Mouse (Mus musculus) intestine, embryonic 16.5 days (tissue): Measurements from ENCODE around the gene Prr13. TPM values are rescaled to one million over a fixed set of nuclear protein-coding genes. Genes with fewer than 3 reads are reported as not detected.
A peak's percentile ranks its signal among the peaks of the same experiment; 100 is the strongest.

ENCODE experiments used
- ATAC-seq: fragments of 200-750 bp; cut with Nextera tagmentation; 2 replicates; pipeline ENCODE4 v1.8.0; 2017; ENCODE audit warnings: moderate TSS enrichment, moderate library complexity
- H3K27ac ChIP-seq: fragments of 300-500 bp; sonication (generic); 2 replicates; pipeline ENCODE4 v1.5.1; 2014; ENCODE audit warnings: mild to moderate bottlenecking, low read length
- H3K27me3 ChIP-seq: fragments of 300-500 bp; sonication (generic); replicated peaks from 2 replicates; pipeline ENCODE4 v1.6.1; 2014; ENCODE audit warnings: low read length, control low read depth, mixed read lengths; ENCODE audit not compliant: control insufficient read depth, insufficient read depth
- H3K36me3 ChIP-seq: fragments of 300-500 bp; sonication (generic); 2 replicates; pipeline ENCODE4 v1.6.1; 2014; ENCODE audit warnings: low read length, control low read depth; ENCODE audit not compliant: control insufficient read depth, insufficient read depth
- H3K4me1 ChIP-seq: fragments of 300-500 bp; sonication (generic); 2 replicates; pipeline ENCODE4 v1.6.1; 2014; ENCODE audit warnings: low read length, control low read depth, mixed read lengths; ENCODE audit not compliant: control insufficient read depth, insufficient read depth
- H3K4me2 ChIP-seq: fragments of 300-500 bp; sonication (generic); 2 replicates; pipeline ENCODE4 v1.6.1; 2014; ENCODE audit warnings: low read depth, low read length, control low read depth
- H3K4me3 ChIP-seq: fragments of 300-500 bp; sonication (generic); 2 replicates; pipeline ENCODE4 v1.5.1; 2014; ENCODE audit warnings: mild to moderate bottlenecking, low read length
- H3K9ac ChIP-seq: fragments of 300-500 bp; sonication (generic); 2 replicates; pipeline ENCODE4 v1.6.1; 2014; ENCODE audit warnings: low read depth, low read length
- H3K9me3 ChIP-seq: fragments of 300-500 bp; sonication (generic); 2 replicates; pipeline ENCODE4 v1.6.1; 2016; ENCODE audit warnings: low read length, control low read depth; ENCODE audit not compliant: control insufficient read depth
- WGBS: fragments of 180-500 bp; shearing (Covaris S2); extraction: QIAGEN DNeasy Blood & Tissue Kit; methylation state at CpG from one replicate; pipeline ENCODE4 v1.1.7; 2014; 5-methylcytosine and 5-hydroxymethylcytosine counted together
- polyA plus RNA-seq: library from polyadenylated mRNA; unstranded; fragments of >200 nt; fragmentation: Nextera tagmentation; extraction: Ambion mirVana; gene quantifications from 2 replicates; pipeline ENCODE4 v1.2.1, GENCODE M21; 2015

Prr13 gene
- polyA plus RNA-seq, 1 experiment from 2014 or later, result 173 TPM

- Histone ChIP-seq H3K4me1 (peaks cover 13% of the 10 kb centered on the region), H3K4me2 (no peak overlapping the region), H3K9me3 (no peaks in the 10 kb centered on the region), H3K27me3 (no peaks in the 10 kb centered on the region), H3K4me3 (no peak overlapping the region), H3K9ac (no peak overlapping the region), H3K36me3 (peaks cover 11% of the 10 kb centered on the region), H3K27ac (peak overlapping the region; percentile 30; the same call in 1 of the 2 replicates)
- ATAC-seq, result no peak
- 19% methylated on average over 2 of the region's 2 CpGs for WGBS
Observed at GRCm38 (mm10) chr15:102506464-102506830, 47.6 kb downstream of the Prr13 start.

- no peak overlapping the region for H3K9ac ChIP-seq
- H3K4me2 ChIP-seq, result no peak overlapping the region
- no peak overlapping the region for H3K4me3 ChIP-seq
- H3K4me1 ChIP-seq, result peaks cover 13% of the 10 kb centered on the region
- H3K27ac ChIP-seq, result no peak overlapping the region
- no peak for ATAC-seq
- WGBS, result 87% methylated on average over 1 of the region's 1 CpGs
- H3K9me3 ChIP-seq, result no peaks in the 10 kb centered on the region
- H3K27me3 ChIP-seq, result no peaks in the 10 kb centered on the region
- H3K36me3 ChIP-seq, result peaks cover 7% of the 10 kb centered on the region; the same call in 1 of the 2 replicates
Observed at GRCm38 (mm10) chr15:102506864-102507263, 48.0 kb downstream of the Prr13 start.

GRCm38 (mm10) chr15:102507561-102507960 lies 48.7 kb downstream of the Prr13 start:
- no peaks in the 10 kb centered on the region for H3K27me3 ChIP-seq
- no peak overlapping the region for H3K9ac ChIP-seq
- ATAC-seq, result no peak
- no peak overlapping the region for H3K4me2 ChIP-seq
- peaks cover 7% of the 10 kb centered on the region; the same call in 1 of the 2 replicates for H3K36me3 ChIP-seq
- no peaks in the 10 kb centered on the region for H3K9me3 ChIP-seq
- peaks cover 19% of the 10 kb centered on the region for H3K4me1 ChIP-seq
- H3K4me3 ChIP-seq, result no peak overlapping the region
- no peak overlapping the region for H3K27ac ChIP-seq

- Histone ChIP-seq H3K4me3 (no peak overlapping the region), H3K9me3 (no peaks in the 10 kb centered on the region), H3K27me3 (no peaks in the 10 kb centered on the region), H3K27ac (no peak overlapping the region), H3K9ac (no peak overlapping the region), H3K4me2 (no peak overlapping the region), H3K36me3 (peaks cover 7% of the 10 kb centered on the region; the same call in 1 of the 2 replicates), H3K4me1 (peaks cover 19% of the 10 kb centered on the region)
- WGBS, result 84% methylated on average over 3 of the region's 3 CpGs
- no peak for ATAC-seq
Observed at GRCm38 (mm10) chr15:102508336-102508735, 49.5 kb downstream of the Prr13 start.

GRCm38 (mm10) chr15:102510110-102510509 lies 51.3 kb downstream of the Prr13 start:
- ATAC-seq, result peak; percentile 43

GRCm38 (mm10) chr15:102510590-102511284 lies 51.9 kb downstream of the Prr13 start:
- Histone ChIP-seq H3K9ac (peak overlapping the region; percentile 77), H3K27me3 (no peaks in the 10 kb centered on the region), H3K9me3 (no peaks in the 10 kb centered on the region), H3K4me2 (peak overlapping the region; percentile 98), H3K4me1 (peaks cover 20% of the 10 kb centered on the region), H3K4me3 (peak overlapping the region; percentile 77), H3K27ac (peak overlapping the region; percentile 72), H3K36me3 (no peaks in the 10 kb centered on the region)
- peak; percentile 93 for ATAC-seq
- 3% methylated on average over 34 of the region's 34 CpGs for WGBS

More at GRCm38 (mm10) chr15:102510110-102510509, 51.3 kb downstream of the Prr13 start:
- H3K27me3 ChIP-seq, result no peaks in the 10 kb centered on the region
- H3K36me3 ChIP-seq, result 0 out of 2 replicates have a peak, but pooled peaks cover under 1% of the 10 kb centered on the region
- H3K4me1 ChIP-seq, result peaks cover 19% of the 10 kb centered on the region
- no peaks in the 10 kb centered on the region for H3K9me3 ChIP-seq
- H3K27ac ChIP-seq, result peak overlapping the region; percentile 72
- peak overlapping the region; percentile 77 for H3K4me3 ChIP-seq
- H3K4me2 ChIP-seq, result peak overlapping the region; percentile 98
- peak overlapping the region; percentile 77 for H3K9ac ChIP-seq
- 6% methylated on average over 9 of the region's 9 CpGs for WGBS

GRCm38 (mm10) chr15:102511285-102511833 lies 52.5 kb downstream of the Prr13 start:
- Histone ChIP-seq H3K9me3 (no peaks in the 10 kb centered on the region), H3K4me3 (no peak overlapping the region), H3K36me3 (no peaks in the 10 kb centered on the region), H3K4me2 (peak overlapping the region; percentile 98; the same call in 1 of the 2 replicates), H3K27me3 (no peaks in the 10 kb centered on the region), H3K9ac (0 out of 2 replicates have a peak overlapping the region, but pooled peaks have one; percentile 0), H3K4me1 (peaks cover 22% of the 10 kb centered on the region), H3K27ac (peak overlapping the region; percentile 72; the same call in 1 of the 2 replicates)
- WGBS, result 19% methylated on average over 6 of the region's 6 CpGs
- no peak for ATAC-seq

GRCm38 (mm10) chr15:102512010-102512409 lies 53.2 kb downstream of the Prr13 start:
- 38% methylated on average over 5 of the region's 5 CpGs for WGBS
- H3K9me3 ChIP-seq, result no peaks in the 10 kb centered on the region
- no peak overlapping the region for H3K4me2 ChIP-seq
- no peak overlapping the region for H3K4me3 ChIP-seq
- 0 out of 2 replicates have a peak overlapping the region, but pooled peaks have one; percentile 35 for H3K9ac ChIP-seq
- no peaks in the 10 kb centered on the region for H3K27me3 ChIP-seq
- H3K4me1 ChIP-seq, result peaks cover 20% of the 10 kb centered on the region
- ATAC-seq, result no peak
- no peaks in the 10 kb centered on the region for H3K36me3 ChIP-seq
- H3K27ac ChIP-seq, result 0 out of 2 replicates have a peak overlapping the region, but pooled peaks have one; percentile 72
